Mouse (Mus musculus): ENCODE results near the gene Lpar3.
"Not testable (repeated sequence)": the region's sequence is repeated elsewhere in the genome, so short reads cannot be mapped to it uniquely, and the experiment has no call there.

Lpar3 gene

GRCm38 (mm10) chr3:146206635-146207034, 14.1 kb upstream of the Lpar3 start:
- ATAC-seq (ENCODE audit: insufficient number of reproducible peaks, low FRiP score, low TSS enrichment) = no peak

- no peak for ATAC-seq (ENCODE audit: insufficient number of reproducible peaks, low FRiP score, low TSS enrichment)
Observed at GRCm38 (mm10) chr3:146207440-146207839, 13.3 kb upstream of the Lpar3 start.

DNA sequence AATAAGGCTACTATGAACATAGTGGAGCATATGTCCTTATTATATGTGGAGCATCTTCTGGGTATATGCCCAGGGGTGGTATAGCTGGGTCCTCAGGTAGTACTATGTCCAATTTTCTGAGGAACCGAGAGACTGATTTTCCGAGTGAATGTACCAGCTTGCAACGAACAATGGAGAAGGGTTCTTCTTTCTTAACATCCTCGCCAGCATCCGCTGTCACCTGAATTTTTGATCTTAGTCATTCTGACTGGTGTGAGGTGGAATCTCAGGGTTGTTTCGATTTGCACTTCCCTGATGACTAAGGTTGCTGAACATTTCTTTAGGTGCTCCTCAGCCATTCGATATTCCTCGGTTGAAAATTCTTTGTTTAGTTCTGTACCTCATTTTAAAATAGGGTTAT, 11.0 kb upstream of the Lpar3 start:
- not testable (repeated sequence) for ATAC-seq (ENCODE audit: insufficient number of reproducible peaks, low FRiP score, low TSS enrichment)

- ATAC-seq (ENCODE audit: insufficient number of reproducible peaks, low FRiP score, low TSS enrichment) = no peak
Observed at GRCm38 (mm10) chr3:146211141-146211747, 9.5 kb upstream of the Lpar3 start.

DNA sequence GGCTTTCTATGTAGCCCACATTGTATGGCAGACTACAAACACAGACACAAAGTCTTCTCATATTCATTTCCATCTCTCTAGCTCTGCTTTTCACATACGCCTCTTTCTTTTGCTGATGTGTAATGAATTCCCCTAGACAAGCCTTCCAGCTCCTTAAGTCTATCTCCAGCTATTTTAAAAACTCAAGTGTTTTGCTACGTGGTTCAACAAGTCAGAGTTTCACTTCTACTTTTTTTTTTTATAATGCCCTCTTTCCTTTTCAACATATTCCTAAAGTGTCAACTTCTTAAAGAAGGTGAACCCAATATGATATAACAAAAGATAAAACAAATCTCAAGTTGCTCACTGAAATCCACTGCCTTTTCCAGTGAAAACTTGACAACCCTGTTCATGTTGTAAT, 8.8 kb upstream of the Lpar3 start:
- no peak for ATAC-seq (ENCODE audit: insufficient number of reproducible peaks, low FRiP score, low TSS enrichment)

- no peak for ATAC-seq (ENCODE audit: insufficient number of reproducible peaks, low FRiP score, low TSS enrichment)
Observed at GRCm38 (mm10) chr3:146213336-146213735, 7.4 kb upstream of the Lpar3 start.

GRCm38 (mm10) chr3:146216561-146216960, 4.2 kb upstream of the Lpar3 start:
- no peak for ATAC-seq (ENCODE audit: insufficient number of reproducible peaks, low FRiP score, low TSS enrichment)

DNA sequence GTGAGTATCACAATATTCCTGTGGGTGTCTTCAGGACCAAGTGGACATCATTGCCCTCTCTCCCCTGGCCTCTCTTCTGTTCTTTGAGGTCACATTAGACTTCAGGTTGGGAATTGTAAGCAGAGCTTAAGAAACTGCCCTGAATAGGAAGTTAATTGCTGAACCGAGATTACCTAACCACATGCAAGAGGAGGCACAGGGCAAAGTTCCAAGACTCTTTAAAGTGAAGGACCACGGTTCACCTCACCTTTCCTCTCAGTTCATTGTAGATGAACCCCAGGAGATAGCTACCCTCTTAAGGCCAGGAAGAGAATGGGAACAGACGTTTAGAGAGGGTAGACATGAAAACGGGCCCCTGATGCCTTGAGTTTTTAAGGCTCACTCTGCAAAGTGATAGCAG, 3.5 kb downstream of the Lpar3 start:
- no peak for ATAC-seq (ENCODE audit: insufficient number of reproducible peaks, low FRiP score, low TSS enrichment)

DNA sequence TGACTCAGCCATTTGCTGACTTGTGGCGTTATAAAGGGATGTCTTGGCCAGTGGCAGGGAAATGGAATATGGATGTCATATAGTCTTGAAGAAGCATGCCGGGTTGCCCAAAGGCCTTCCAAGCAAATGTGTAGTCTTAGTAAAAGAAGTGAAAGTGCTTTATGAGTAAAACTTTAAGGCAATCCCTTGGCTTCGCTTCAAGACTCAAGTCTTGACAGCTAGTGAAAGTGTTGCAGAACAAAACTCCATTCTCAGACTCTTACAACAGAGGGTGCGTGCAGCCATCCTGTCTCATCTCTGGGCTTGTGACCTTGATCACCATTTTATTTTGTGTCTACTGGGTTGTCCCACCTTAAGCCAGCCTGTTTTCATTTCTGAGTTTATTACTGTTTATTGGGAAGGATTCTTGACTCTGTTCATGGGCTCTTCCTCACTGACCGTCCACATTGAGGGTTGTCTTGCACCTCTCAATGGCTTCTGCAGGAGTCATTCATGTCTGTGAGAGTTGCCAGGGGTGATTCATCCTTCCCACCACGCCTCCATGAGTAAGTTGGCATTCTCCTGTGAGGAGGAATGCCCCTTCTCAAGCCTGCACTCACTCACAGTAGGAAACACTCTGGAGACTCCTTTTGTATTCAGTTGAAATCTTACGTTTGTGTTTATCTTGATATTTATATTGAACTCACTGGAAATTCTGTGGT, 4.4 kb downstream of the Lpar3 start:
- ATAC-seq (ENCODE audit: insufficient number of reproducible peaks, low FRiP score, low TSS enrichment) = no peak

- no peak for ATAC-seq (ENCODE audit: insufficient number of reproducible peaks, low FRiP score, low TSS enrichment)
Observed at GRCm38 (mm10) chr3:146227427-146227826, 6.7 kb downstream of the Lpar3 start.

- ATAC-seq (ENCODE audit: insufficient number of reproducible peaks, low FRiP score, low TSS enrichment) = no peak
Observed at GRCm38 (mm10) chr3:146228559-146229310, 8.0 kb downstream of the Lpar3 start.

GRCm38 (mm10) chr3:146232708-146233107, 11.9 kb downstream of the Lpar3 start:
- no peak for ATAC-seq (ENCODE audit: insufficient number of reproducible peaks, low FRiP score, low TSS enrichment)

- ATAC-seq (ENCODE audit: insufficient number of reproducible peaks, low FRiP score, low TSS enrichment) = no peak
Observed at GRCm38 (mm10) chr3:146233741-146234140, 13.0 kb downstream of the Lpar3 start.

- ATAC-seq (ENCODE audit: insufficient number of reproducible peaks, low FRiP score, low TSS enrichment) = no peak
Observed at GRCm38 (mm10) chr3:146234530-146234929, 13.8 kb downstream of the Lpar3 start.

- no peak for ATAC-seq (ENCODE audit: insufficient number of reproducible peaks, low FRiP score, low TSS enrichment)
Observed at GRCm38 (mm10) chr3:146236280-146236679, 15.5 kb downstream of the Lpar3 start.

- no peak for ATAC-seq (ENCODE audit: insufficient number of reproducible peaks, low FRiP score, low TSS enrichment)
Observed at GRCm38 (mm10) chr3:146237676-146238075, 16.9 kb downstream of the Lpar3 start.

DNA sequence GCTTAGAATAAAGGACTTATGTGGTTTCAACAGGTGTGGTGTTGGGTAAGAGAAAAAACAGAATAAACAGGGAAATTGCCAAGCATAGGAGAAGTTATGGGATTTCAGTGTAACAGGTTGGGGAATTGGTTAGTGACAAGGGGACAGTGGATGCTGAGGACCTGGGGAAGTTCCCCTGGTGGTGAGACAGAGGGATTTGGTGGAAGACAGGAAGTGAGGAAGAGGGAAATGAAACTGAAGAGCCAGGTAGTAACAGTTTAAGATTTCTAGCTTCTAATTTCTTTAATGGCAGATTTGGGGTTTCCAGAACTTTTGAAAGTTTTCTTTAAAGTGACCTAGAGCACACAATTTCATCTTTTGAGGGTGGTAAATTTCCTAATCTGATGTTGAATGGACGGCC, 23.9 kb downstream of the Lpar3 start:
- no peak for ATAC-seq (ENCODE audit: insufficient number of reproducible peaks, low FRiP score, low TSS enrichment)

GRCm38 (mm10) chr3:146246557-146246956, 25.8 kb downstream of the Lpar3 start:
- ATAC-seq (ENCODE audit: insufficient number of reproducible peaks, low FRiP score, low TSS enrichment) = no peak

DNA sequence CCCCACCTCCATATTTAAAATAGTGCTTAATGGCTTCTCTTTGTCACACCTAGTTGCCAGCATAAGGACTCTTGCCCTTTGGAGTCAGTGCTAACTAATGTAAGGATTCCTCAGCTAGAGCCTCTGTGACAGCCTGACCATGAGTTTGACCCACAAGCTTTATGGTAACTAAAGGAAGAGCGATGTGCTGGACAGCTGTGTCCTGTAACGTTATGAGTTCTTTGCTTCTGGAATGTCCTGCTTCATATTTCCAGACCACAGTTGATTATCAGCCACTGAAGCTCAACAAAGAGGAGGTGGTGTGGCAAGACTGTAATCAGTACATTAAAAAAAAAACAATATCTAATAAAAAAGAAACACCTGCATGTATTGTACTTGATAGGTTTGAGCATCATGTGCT, 26.2 kb downstream of the Lpar3 start:
- ATAC-seq (ENCODE audit: insufficient number of reproducible peaks, low FRiP score, low TSS enrichment) = no peak

DNA sequence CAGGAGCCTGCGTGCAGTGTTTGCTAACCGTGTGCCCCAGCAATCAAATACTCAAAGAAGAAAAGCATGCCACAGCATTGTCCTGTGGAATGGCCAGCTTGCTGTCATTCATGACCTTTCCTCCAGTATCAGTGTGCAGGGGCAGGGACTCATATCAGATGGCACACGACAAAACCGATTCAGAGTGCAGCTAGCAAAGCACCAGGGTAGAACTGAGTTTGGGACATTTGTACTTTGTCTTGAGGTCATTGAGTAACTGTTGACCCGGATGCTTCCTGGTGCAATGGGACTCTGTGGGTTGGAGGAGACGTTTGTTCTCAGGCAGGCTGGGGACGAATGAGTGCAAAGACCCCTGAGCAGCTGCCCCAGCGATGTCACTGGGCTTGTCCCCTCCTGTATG, 29.1 kb downstream of the Lpar3 start:
- no peak for ATAC-seq (ENCODE audit: insufficient number of reproducible peaks, low FRiP score, low TSS enrichment)

GRCm38 (mm10) chr3:146251771-146252170, 31.0 kb downstream of the Lpar3 start:
- ATAC-seq (ENCODE audit: insufficient number of reproducible peaks, low FRiP score, low TSS enrichment) = no peak
